Mouse (Mus musculus): ENCODE results near the gene Cdkn2c.

DNA sequence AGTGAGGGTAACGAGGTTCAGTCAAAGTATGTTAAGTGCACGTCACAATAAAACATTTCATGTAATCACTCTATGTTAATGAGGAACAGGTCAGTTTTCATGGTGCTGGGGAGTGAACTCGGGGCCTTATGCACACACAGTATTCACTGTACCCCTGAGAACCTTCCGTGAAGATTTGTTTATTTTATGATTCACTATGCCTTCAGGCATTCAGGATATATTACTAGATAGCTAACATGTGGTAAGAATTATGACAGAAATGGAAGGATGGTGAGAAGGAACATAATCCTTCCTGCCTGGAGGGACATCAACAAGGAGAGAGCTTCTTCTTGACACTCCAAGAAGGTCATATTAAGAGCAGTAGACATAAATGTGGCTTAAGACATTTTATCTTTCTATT lies 19.7 kb downstream of the Cdkn2c start:
- TF ChIP-seq CTCF (IDR thresholded peaks at IDR 0.05; ENCODE audit: extremely low read depth, insufficient read length, insufficient replicate concordance, low read depth, low read length) (no peak), POLR2A (IDR thresholded peaks at IDR 0.05; ENCODE audit: low read depth, low read length) (no peak)

Data from small intestine, adult 2 months (tissue).